In the genomic region with DNA sequence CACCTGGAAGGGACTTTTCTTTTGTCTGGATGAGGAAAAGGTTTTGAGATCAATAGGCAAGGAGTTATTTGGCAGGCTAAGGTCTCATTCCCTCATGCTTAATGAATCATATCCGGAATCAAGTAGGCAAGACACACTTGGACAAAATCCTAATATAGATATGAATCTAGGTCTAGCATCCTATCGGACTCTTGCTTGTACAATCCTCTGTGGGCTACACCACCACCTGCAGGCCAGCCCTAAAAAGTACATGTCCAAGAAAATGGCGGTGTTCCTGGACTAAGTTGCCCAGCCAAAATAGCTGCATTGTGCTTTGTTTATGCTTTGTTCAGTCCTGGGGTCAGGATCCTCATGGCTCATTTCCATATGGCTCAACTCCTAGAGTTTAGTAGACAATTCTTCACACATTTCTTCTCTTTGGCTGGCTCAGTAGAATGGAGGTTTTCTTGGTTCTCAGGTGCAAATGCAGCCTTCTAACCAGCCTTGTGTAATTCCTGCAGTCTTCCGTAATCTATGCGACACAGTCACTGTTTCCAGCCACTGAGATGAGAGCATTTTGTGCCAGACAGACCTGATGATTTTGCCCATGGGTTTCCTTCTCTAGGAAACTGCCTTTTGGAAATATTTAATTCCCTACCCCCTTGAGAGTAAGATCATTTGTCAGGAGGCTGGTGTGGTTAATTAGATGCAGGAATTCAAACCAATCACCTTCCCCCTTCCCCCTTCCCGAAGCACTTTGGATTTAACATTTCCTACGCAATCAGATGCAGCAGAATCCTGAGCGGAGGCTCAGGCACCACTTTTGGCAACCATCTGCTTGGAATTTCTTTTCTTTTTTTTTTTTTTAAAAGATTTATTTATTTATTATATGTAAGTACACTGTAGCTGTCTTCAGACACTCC, we compare ENCODE assay signal across 9 mouse cellular contexts.
DNase-seq lines count a peak whose midpoint lies in the region; ATAC-seq lines count a peak whose summit lies in the region.
"Had no signal": no experiment of that assay in that cellular context is flagged by ENCODE, and none has a peak within 500 bp of the region (broad histone marks: within the 10 kb centered on the region; RNA-seq: fewer than 3 reads in every experiment).

No protein-coding gene starts in this region.

- peak; percentile 94 for DNase-seq in heart, adult 11 months
- DNase-seq in MN1 (ENCODE audit: low spot score): peak; percentile 68
- DNase-seq in cerebellum, postnatal 10 days: peak; percentile 85 to 86
- peak; percentile 32 to 38 for DNase-seq in gastrocnemius, postnatal 36 days
- peak; percentile 49 for DNase-seq in layer of hippocampus, adult 8-10 months (ENCODE audit: low spot score in 2 of 2)
- DNase-seq in testis, postnatal 10 days (ENCODE audit: low spot score): peak; percentile 68

- H3K4me1 ChIP-seq in heart, embryonic 12.5 days (replicated peaks): peaks cover 3% of the 10 kb centered on the region; the same call in 1 of the 2 replicates
- H3K4me1 ChIP-seq: stomach, embryonic 15.5 days had no signal

- H3K36me3 ChIP-seq in heart, embryonic 12.5 days: no peaks in the 10 kb centered on the region
- H3K36me3 ChIP-seq: stomach, embryonic 15.5 days had no signal

- ATAC-seq in heart, embryonic 12.5 days (ENCODE audit: insufficient number of reproducible peaks, low FRiP score): no peak
- peak; percentile 51; the same call in 1 of the 2 replicates for ATAC-seq in megakaryocyte, adult 5-6 weeks (ENCODE audit: poor library complexity, severe bottlenecking)

- 49% methylated on average over 8 of the region's 8 CpGs for WGBS in heart, embryonic 12.5 days

- intact Hi-C loops in gastrocnemius, postnatal 36 days (cut with DNase I): loop anchor here (5.0 kb wide), 2 partner anchors 360 to 550 kb away; no protein-coding TSS in a partner anchor

- H3K9me3 ChIP-seq in heart, embryonic 12.5 days (replicated peaks): peaks cover 5% of the 10 kb centered on the region; the same call in 1 of the 2 replicates
- H3K9me3 ChIP-seq: stomach, embryonic 15.5 days had no signal

- no peak overlapping the region for H3K4me2 ChIP-seq in heart, embryonic 12.5 days
- H3K4me2 ChIP-seq: stomach, embryonic 15.5 days had no signal

- no peaks in the 10 kb centered on the region for H3K27me3 ChIP-seq in heart, embryonic 12.5 days (replicated peaks)
- H3K27me3 ChIP-seq: stomach, embryonic 15.5 days had no signal

- no peak overlapping the region for H3K4me3 ChIP-seq in heart, embryonic 12.5 days
- H3K4me3 ChIP-seq: stomach, embryonic 15.5 days had no signal

- no peak overlapping the region for H3K9ac ChIP-seq in heart, embryonic 12.5 days
- H3K9ac ChIP-seq: stomach, embryonic 15.5 days had no signal

- no peak overlapping the region for H3K27ac ChIP-seq in heart, embryonic 12.5 days (ENCODE audit: poor library complexity, severe bottlenecking)
- H3K27ac ChIP-seq: stomach, embryonic 15.5 days had no signal

Comparison
In these comparisons a context has a peak if more than half of its experiments do, and no peak if none do; other contexts are left out.
1. DNase-seq: peak in every context shown above with its lines; median percentile 94 in heart, adult 11 months; 86 in cerebellum, postnatal 10 days; 68 in MN1; 68 in testis, postnatal 10 days; 49 in layer of hippocampus, adult 8-10 months; 35 in gastrocnemius, postnatal 36 days.